Mouse (Mus musculus) CD8-positive naive resting alpha-beta T cell, adult 57 days (primary cell): ENCODE data around the gene Plcl2. TPM values are rescaled to one million over a fixed set of nuclear protein-coding genes. Genes with fewer than 3 reads are reported as not detected.

Source experiments
- total RNA-seq: library from RNA; stranded (reverse); gene quantifications from one replicate; pipeline ENCODE4 v1.2.4, GENCODE M21; 2023

Plcl2 gene
- 88.6 TPM for total RNA-seq

GRCm38 (mm10) chr17:50509251-50510104 is at the start of gene Plcl2:
Gene Plcl2, plus strand, starts transcription at chr17:50509403.

Other genes starting within 250 kb of the Plcl2 start
- not detected for gene Dazl, start 215.8 kb upstream of the Plcl2 start, total RNA-seq